Mouse (Mus musculus) brain, embryonic 14.5 days (tissue): ENCODE results near the gene Nfasc.

Experiments used
- CTCF ChIP-seq: fragments of 200-500 bp; IDR thresholded peaks from 2 replicates; pipeline ENCODE4 v1.5.1; 2012; ENCODE audit warnings: inconsistent platforms, mild to moderate bottlenecking, moderate library complexity, borderline replicate concordance; ENCODE audit not compliant: insufficient read depth, insufficient read length; ENCODE audit errors: extremely low read depth
- POLR2A ChIP-seq: fragments of 200-500 bp; IDR thresholded peaks from 2 replicates; pipeline ENCODE4 v1.6.1; 2012; ENCODE audit warnings: mild to moderate bottlenecking, inconsistent platforms, borderline replicate concordance; ENCODE audit not compliant: poor library complexity, insufficient read depth, insufficient read length, severe bottlenecking; ENCODE audit errors: extremely low read depth

DNA sequence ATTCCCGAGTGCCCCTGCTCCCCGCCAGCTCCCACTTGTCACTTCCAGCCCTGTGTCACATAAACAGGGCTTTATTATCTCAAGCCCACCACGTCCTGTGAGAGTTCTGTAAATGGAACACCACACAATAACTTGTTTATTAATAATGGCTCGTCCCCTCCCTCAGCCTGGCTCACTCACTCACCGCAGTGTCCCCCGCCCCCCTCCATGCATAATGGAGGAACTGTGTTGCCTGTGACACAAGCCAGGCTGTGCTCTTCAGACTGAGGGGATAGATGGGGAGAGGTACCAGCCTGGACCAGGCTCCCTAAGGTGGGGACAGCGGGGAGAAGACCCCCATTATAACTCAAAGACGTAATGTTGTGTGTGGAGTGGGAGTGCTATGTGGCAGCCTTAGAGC, 34.3 kb downstream of the Nfasc start:
- TF ChIP-seq CTCF, result no peak
- no peak for TF ChIP-seq POLR2A
